Mouse (Mus musculus): Measurements from ENCODE around the gene Phlpp2.
A peak's percentile ranks its signal among the peaks of the same experiment; 100 is the strongest.

Phlpp2 gene

GRCm38 (mm10) chr8:109963421-109963820 is 95.1 kb downstream of the Phlpp2 start:
- no peak for DNase-seq (ENCODE audit: low spot score)

- DNase-seq (ENCODE audit: low spot score) = no peak
Measured at GRCm38 (mm10) chr8:109964106-109964505, 95.8 kb downstream of the Phlpp2 start.

- DNase-seq (ENCODE audit: low spot score) = no peak
Measured at GRCm38 (mm10) chr8:109968837-109969236, 100.5 kb downstream of the Phlpp2 start.

- DNase-seq (ENCODE audit: low spot score) = no peak
Measured at GRCm38 (mm10) chr8:109970323-109970722, 102.0 kb downstream of the Phlpp2 start.

- no peak for DNase-seq (ENCODE audit: low spot score)
Measured at GRCm38 (mm10) chr8:109972901-109973300, 104.6 kb downstream of the Phlpp2 start.

- no peak for DNase-seq (ENCODE audit: low spot score)
Measured at GRCm38 (mm10) chr8:109979339-109979738, 111.0 kb downstream of the Phlpp2 start.

- no peak for DNase-seq (ENCODE audit: low spot score)
Measured at GRCm38 (mm10) chr8:109982386-109983105, 114.2 kb downstream of the Phlpp2 start.

GRCm38 (mm10) chr8:109983944-109984343 is 115.6 kb downstream of the Phlpp2 start:
- peak; percentile 12 for DNase-seq (ENCODE audit: low spot score)

GRCm38 (mm10) chr8:109986384-109986783 is 118.0 kb downstream of the Phlpp2 start:
- DNase-seq (ENCODE audit: low spot score) = no peak

GRCm38 (mm10) chr8:109987776-109988175 is 119.4 kb downstream of the Phlpp2 start:
- DNase-seq (ENCODE audit: low spot score) = no peak

- no peak for DNase-seq (ENCODE audit: low spot score)
Measured at GRCm38 (mm10) chr8:109989151-109989550, 120.8 kb downstream of the Phlpp2 start.

GRCm38 (mm10) chr8:109990224-109990623 is 121.9 kb downstream of the Phlpp2 start, which contains the start of gene Tat:
Gene Tat (plus strand): TSS chr8:109990437.
- DNase-seq (ENCODE audit: low spot score) = no peak

- no peak for DNase-seq (ENCODE audit: low spot score)
Measured at GRCm38 (mm10) chr8:109992166-109992565, 123.8 kb downstream of the Phlpp2 start.

GRCm38 (mm10) chr8:109992951-109993350 is 124.6 kb downstream of the Phlpp2 start:
- no peak for DNase-seq (ENCODE audit: low spot score)

Measured in ovary, adult 18-20 months (tissue).